Mouse (Mus musculus) left cerebral cortex, postnatal 4 days (tissue): ENCODE results near the gene Bach1. TPM values are rescaled to one million over a fixed set of nuclear protein-coding genes. Genes with fewer than 3 reads are reported as not detected.

Source experiments
- DNase-seq: peaks from one replicate; pipeline ENCODE4 v3.0.0-alpha.2; 2022
- intact Hi-C: fragments of 180-260 bp; cut with DNase I; formaldehyde crosslinking; loops from one replicate; pipeline ENCODE4 v1.15.1; 2025
- total RNA-seq, 2 experiments: library from RNA; stranded (reverse); gene quantifications; 2 replicates each; pipeline ENCODE4 v1.2.3; 2021

Bach1 gene
- total RNA-seq, 2 experiments from 2014 or later: 37.1 to 38.5 TPM

GRCm38 (mm10) chr16:87736106-87736505, 37.4 kb downstream of the Bach1 start:
- peak; percentile 15 for DNase-seq
- intact Hi-C loops: no loop called here

DNA sequence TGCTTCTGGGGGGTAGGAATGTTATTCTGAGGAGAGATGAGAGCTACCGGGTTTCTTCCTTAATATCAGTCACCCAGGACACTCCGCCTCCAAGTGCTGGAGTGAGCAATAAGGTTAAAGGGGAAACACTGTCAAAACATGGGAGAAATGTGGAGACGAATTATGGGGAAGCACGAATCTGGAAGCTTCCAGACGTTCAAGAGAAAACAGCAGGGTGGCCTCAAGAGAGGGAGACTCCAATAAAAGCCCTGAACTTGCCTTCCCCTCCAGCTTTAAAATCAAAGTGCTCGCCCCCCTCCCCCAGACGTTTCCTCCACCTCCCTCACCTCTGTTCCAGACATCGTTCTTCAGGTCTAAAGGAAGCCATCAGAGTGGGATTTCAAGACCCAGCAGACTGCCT, 38.6 kb downstream of the Bach1 start:
- intact Hi-C loops: no loop called here
- no peak for DNase-seq

DNA sequence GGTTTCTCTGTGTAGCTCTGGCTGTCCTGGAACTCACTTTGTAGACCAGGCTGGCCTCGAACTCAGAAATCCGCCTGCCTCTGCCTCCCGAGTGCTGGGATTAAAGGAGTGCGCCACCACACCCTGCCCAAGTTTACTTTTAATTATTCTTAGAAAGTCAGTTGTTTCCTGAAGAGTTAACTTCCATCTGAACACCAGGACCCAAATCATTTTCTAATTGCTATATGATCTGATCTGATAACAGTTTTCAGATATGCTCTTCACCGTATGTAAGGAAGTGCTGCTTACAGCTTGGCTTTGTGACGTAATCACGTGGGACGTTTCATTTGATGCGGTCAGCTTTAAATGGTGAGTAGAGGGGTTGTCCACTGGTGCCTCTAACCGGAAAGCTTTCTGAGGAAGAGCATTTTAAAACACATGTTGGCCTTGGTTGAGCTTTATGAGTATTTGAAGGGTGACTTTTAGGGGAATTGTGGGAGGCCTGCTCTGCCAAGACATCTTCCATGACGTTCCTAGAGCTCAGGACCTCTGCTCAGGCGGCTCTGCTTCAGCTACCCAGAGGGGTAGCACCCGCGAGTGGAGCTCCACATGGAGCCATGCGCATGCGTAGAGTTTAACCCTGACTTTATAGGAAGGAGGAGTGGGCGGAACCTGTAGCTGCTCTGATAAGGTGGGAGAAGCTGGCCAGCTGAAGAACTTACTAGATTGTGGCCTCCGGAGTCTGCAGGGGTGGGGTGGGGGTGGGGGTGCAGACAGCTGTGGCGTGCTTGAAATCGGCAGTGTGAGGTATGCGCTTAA, 39.3 kb downstream of the Bach1 start:
- DNase-seq: no peak
- intact Hi-C loops: no loop called here

DNA sequence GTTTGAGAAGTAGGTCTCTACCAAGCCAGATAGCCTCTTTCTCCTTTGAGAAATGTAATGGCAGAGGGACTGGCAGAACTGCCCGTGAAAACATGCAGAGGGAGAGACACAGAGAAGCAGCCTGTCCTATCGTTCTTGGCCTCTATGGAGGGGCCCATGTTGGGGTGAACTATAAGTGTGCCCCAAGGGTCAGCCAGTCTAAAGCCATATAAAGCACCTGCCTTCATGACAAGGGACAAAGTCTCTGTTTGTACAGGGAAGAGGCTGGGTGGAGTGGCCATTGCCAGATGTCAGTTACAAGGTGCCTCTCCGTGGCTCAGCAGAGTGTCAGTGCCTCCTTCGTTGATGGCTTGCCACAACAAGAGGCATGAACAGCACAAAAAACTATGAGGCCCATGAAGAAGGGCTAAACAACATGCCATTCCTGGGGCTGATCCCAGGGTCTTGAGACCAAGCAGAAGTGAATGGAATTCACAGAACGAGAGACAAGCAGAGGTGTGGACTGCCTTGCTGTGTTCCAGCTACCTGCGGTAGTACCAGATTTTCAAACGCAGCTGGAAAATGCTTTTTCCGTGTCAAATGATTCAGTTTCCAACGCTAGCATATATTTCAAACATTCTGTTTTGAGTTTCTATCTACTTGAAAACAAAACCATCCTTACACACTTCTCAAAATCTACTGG, 42.4 kb downstream of the Bach1 start:
- DNase-seq: no peak
- intact Hi-C loops: loop anchor here (10.0 kb wide), 1 partner anchor 464 kb away; no protein-coding TSS in a partner anchor

- intact Hi-C loops: loop anchor here (10.0 kb wide), 1 partner anchor 461 kb away; no protein-coding TSS in a partner anchor
- no peak for DNase-seq
Measured at GRCm38 (mm10) chr16:87743661-87744060, 44.9 kb downstream of the Bach1 start.

DNA sequence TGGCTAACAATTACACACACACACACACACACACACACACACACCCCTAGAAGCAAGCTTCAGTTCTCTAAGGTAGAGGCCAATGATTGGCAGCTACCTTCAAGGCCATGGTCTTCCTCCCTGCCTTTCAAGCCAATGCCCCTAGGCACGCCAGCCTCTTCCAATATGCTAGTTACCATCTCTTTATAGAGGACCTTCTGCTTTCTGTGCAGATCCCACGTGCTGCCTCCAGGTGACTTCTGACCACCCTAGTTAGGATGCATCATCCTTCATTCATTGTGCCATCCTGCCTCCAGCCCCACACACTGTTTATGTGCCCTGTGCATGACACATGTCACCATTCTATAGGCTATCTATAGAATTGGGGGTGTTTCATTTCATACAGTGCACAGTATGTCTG, 45.6 kb downstream of the Bach1 start:
- intact Hi-C loops: loop anchor here (10.0 kb wide), 1 partner anchor 460 kb away; no protein-coding TSS in a partner anchor
- no peak for DNase-seq

- intact Hi-C loops: loop anchor here (5.0 to 10.0 kb wide), 2 partner anchors 238 to 459 kb away; no protein-coding TSS in a partner anchor
Measured at GRCm38 (mm10) chr16:87745192-87745945, 46.6 kb downstream of the Bach1 start.

DNA sequence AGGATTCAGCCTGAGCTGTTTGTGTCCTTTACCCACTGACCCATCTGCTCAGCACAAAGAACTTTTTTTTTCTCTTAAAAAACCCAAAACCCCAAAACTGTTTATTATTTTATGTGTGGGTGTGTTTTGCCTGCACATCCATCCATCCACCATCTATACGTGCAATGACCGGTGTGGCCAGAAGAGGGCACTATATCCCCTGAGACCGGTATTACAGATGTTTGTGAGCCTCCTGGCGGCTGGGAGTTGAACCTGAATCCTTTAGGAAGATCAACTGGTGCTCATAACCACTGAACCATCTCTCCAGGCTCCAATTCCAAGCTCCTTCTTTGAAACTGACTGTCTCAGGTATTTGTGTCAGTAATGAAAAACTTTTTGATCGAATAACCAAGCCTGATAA, 48.0 kb downstream of the Bach1 start:
- intact Hi-C loops: loop anchor here (5.0 to 10.0 kb wide), 2 partner anchors 239 to 458 kb away; no protein-coding TSS in a partner anchor
- DNase-seq: peak; percentile 60

More at GRCm38 (mm10) chr16:87745192-87745945, 46.6 kb downstream of the Bach1 start:
- DNase-seq: no peak

- intact Hi-C loops: no loop called here
- DNase-seq: no peak
Measured at GRCm38 (mm10) chr16:87751243-87751642, 52.5 kb downstream of the Bach1 start.

- intact Hi-C loops: no loop called here
- peak; percentile 24 for DNase-seq
Measured at GRCm38 (mm10) chr16:87752482-87752881, 53.7 kb downstream of the Bach1 start.

DNA sequence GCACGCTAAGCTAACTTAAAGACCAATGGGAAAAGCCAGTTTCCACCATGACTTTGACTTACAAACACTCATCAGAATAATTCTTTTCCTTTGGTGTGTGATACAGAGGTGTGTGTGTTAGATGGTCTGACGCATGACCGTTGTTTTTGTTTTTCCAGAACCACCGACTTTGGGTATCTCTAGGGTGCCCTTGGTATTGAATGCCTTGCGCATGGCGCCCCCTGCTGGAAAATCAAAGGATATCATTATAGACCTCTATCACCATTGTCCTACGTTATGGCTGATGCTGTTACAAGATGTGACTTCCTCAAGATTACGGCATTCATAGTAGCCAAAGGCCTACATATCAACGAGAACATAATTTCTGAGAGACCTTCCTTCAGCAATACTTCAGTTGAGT, 56.1 kb downstream of the Bach1 start:
- intact Hi-C loops: no loop called here
- peak; percentile 59 for DNase-seq

DNA sequence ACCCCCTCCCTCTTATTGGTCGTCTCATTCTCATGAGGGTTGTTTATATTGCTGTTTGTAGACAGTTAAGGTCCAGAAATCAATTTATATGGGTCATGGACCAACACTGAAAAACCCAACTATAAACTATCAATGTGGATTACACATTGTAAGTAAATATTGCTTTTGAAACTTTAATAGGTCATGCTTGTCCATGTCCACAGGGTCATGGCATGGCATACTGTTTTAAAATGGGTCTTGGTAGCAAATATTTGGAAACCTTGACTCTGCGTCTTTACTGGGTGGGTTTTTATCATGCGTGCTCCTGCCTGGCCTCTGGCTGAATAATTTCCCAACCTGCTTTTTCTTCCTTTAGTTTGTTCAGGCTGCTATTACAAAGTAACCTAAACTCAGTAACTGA, 57.2 kb downstream of the Bach1 start:
- DNase-seq: no peak
- intact Hi-C loops: no loop called here

- DNase-seq: no peak
- intact Hi-C loops: no loop called here
Measured at GRCm38 (mm10) chr16:87758016-87758415, 59.3 kb downstream of the Bach1 start.

GRCm38 (mm10) chr16:87764668-87765109, 65.9 kb downstream of the Bach1 start:
- intact Hi-C loops: no loop called here
- no peak for DNase-seq

GRCm38 (mm10) chr16:87765984-87766383, 67.2 kb downstream of the Bach1 start:
- intact Hi-C loops: no loop called here
- no peak for DNase-seq

DNA sequence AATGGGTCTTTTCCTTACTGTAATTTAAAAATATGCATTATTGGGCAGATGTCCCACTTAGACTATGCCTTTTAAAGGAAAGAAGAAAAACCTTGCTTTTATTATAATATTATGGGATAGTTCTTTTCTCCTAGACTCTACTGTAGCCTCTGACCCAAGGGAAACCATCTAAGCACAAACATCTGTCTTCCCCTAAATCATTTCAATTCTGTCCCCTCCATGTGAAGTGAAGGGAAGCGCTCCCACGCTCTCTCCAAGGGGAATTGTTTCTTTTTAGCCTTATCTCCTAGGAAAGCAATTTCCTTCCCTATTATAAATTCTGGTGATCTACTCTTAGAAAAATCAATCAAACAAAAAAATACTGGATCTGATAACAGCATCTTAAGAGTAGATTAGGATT, 71.8 kb downstream of the Bach1 start:
- intact Hi-C loops: no loop called here
- no peak for DNase-seq

DNA sequence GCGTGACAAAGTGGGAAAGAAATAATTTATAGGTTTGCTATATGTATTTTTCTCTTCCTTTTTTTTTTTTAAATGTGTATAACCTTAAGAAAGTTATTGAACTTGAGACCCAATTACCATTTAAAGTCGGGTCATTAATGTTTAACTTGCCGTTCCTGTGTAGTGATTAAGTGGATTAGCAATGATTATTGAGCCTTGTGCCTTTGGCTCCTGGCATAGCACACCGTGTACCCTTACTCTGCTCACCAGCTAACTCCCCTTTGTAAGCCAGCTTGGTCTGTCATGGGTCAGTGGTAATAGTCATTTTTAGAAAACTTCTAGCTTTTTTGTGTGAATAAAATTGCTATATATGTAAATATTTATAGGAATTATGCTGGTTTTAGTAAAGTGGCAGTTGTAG, 73.2 kb downstream of the Bach1 start:
- DNase-seq: no peak
- intact Hi-C loops: no loop called here

GRCm38 (mm10) chr16:87774398-87774797, 75.7 kb downstream of the Bach1 start:
- DNase-seq: no peak
- intact Hi-C loops: no loop called here

DNA sequence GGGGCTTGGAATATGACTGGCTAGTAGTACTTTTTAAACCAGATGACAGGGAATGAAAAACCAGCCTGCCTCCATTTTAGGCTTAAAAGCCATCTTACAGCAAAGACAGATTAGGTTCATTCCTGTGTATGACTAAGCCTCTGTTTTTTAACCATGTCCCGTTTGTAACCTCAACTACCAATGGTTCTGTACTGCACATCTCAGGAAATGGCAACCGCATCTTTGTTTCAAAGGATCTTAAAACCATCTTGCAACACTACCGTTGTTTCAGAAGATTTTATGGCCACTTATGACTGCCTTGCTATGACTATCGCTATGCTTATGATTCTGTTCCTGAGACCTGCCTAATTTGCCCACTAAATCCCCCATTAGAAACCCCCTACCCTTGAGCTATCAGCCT, 78.6 kb downstream of the Bach1 start:
- no peak for DNase-seq
- intact Hi-C loops: no loop called here

DNA sequence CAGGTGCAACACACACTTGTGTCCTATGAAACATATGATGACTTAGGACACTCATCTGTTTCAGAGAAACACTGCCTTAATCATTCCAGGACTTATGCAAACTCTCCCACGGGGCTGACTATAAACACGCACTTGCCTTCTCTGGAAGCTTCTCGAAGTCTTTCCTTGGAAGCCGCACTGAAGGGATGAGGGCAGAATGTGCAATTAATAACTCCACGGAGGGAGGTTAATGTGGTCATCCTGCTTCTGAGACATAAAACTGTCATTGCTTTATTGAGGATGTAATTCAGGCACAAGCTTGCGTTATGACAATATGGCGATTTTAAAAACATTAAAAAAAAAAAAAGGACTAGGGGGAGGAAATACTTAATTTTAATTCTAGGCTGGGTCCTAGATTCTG, 82.9 kb downstream of the Bach1 start:
- intact Hi-C loops: no loop called here
- DNase-seq: no peak
